Mouse (Mus musculus) kidney, postnatal 0 days (tissue): ENCODE measurements around the gene Arap2. TPM values are rescaled to one million over a fixed set of nuclear protein-coding genes. Genes with fewer than 3 reads are reported as not detected.

Source experiments
- ATAC-seq: fragments of 200-750 bp; cut with Nextera tagmentation; replicated peaks from 2 replicates; pipeline ENCODE4 v1.8.0; 2017; ENCODE audit warnings: low read depth, moderate number of reproducible peaks, moderate TSS enrichment, moderate library complexity; ENCODE audit not compliant: low FRiP score
- DNase-seq: peaks from one replicate; pipeline ENCODE4 v3.0.0-alpha.2; 2016; ENCODE audit warnings: low spot score
- H3K27ac ChIP-seq: fragments of 300-500 bp; sonication (generic); 2 replicates; pipeline ENCODE4 v1.5.1; 2014; ENCODE audit warnings: mild to moderate bottlenecking
- H3K27me3 ChIP-seq: fragments of 300-500 bp; sonication (generic); 2 replicates; pipeline ENCODE4 v1.6.1; 2014; ENCODE audit warnings: low read length, mixed read lengths; ENCODE audit not compliant: insufficient read depth
- H3K36me3 ChIP-seq: fragments of 300-500 bp; sonication (generic); 2 replicates; pipeline ENCODE4 v1.6.1; 2014; ENCODE audit warnings: low read length, mixed read lengths; ENCODE audit not compliant: insufficient read depth
- H3K4me1 ChIP-seq: fragments of 300-500 bp; sonication (generic); replicated peaks from 2 replicates; pipeline ENCODE4 v1.6.1; 2014; ENCODE audit warnings: antibody characterized with exemption, low read length, mixed read lengths; ENCODE audit not compliant: insufficient read depth
- H3K4me2 ChIP-seq: fragments of 300-500 bp; sonication (generic); 2 replicates; pipeline ENCODE4 v1.6.1; 2014; ENCODE audit warnings: mild to moderate bottlenecking, low read length, moderate library complexity, mixed read lengths
- H3K4me3 ChIP-seq: fragments of 300-500 bp; sonication (generic); replicated peaks from 2 replicates; pipeline ENCODE4 v1.5.1; 2014; ENCODE audit warnings: low read depth, low read length
- H3K9ac ChIP-seq: fragments of 300-500 bp; sonication (generic); 2 replicates; pipeline ENCODE4 v1.6.1; 2014; ENCODE audit warnings: low read depth, low read length
- H3K9me3 ChIP-seq: fragments of 300-500 bp; sonication (generic); replicated peaks from 2 replicates; pipeline ENCODE4 v1.6.1; 2016; ENCODE audit warnings: low read length, inconsistent platforms, mixed read lengths
- CTCF ChIP-seq: IDR thresholded peaks from 2 replicates; pipeline ENCODE4 v1.5.1; 2016; ENCODE audit warnings: antibody characterized with exemption, low read depth, mild to moderate bottlenecking, moderate library complexity
- WGBS: fragments of 180-500 bp; shearing (Covaris S2); extraction: QIAGEN DNeasy Blood & Tissue Kit; methylation state at CpG from one replicate; pipeline ENCODE4 v1.1.7; 2014; 5-methylcytosine and 5-hydroxymethylcytosine counted together
- polyA plus RNA-seq: library from polyadenylated mRNA; unstranded; fragments of >200 nt; fragmentation: Nextera tagmentation; extraction: Ambion mirVana; gene quantifications from 2 replicates; pipeline ENCODE4 v1.2.1, GENCODE M21; 2015

Gene Arap2
- polyA plus RNA-seq, 1 experiment from 2014 or later, result 9.5 TPM

- Histone ChIP-seq H3K27ac (no peak overlapping the region), H3K4me1 (no peaks in the 10 kb centered on the region), H3K9me3 (no peaks in the 10 kb centered on the region), H3K4me2 (no peak overlapping the region), H3K36me3 (no peaks in the 10 kb centered on the region), H3K4me3 (no peak overlapping the region), H3K9ac (no peak overlapping the region), H3K27me3 (no peaks in the 10 kb centered on the region)
- no peak for DNase-seq
- TF ChIP-seq CTCF, result no peak
- WGBS, result 88% methylated on average over 3 of the region's 3 CpGs
- ATAC-seq, result no peak
These were observed 82.8 kb downstream of the Arap2 start for GRCm38 (mm10) chr5:62683207-62683606.

- H3K4me1 ChIP-seq, result no peaks in the 10 kb centered on the region
- H3K9me3 ChIP-seq, result no peaks in the 10 kb centered on the region
- no peaks in the 10 kb centered on the region for H3K27me3 ChIP-seq
- no peak for ATAC-seq
- H3K4me2 ChIP-seq, result no peak overlapping the region
- 91% methylated on average over 7 of the region's 7 CpGs for WGBS
- no peaks in the 10 kb centered on the region for H3K36me3 ChIP-seq
- H3K9ac ChIP-seq, result no peak overlapping the region
- no peak overlapping the region for H3K4me3 ChIP-seq
- TF ChIP-seq CTCF, result no peak
- no peak for DNase-seq
- H3K27ac ChIP-seq, result no peak overlapping the region
These were observed 88.6 kb downstream of the Arap2 start for GRCm38 (mm10) chr5:62677390-62677789.

- H3K4me2 ChIP-seq, result peak overlapping the region; percentile 30
- H3K27me3 ChIP-seq, result no peaks in the 10 kb centered on the region
- H3K4me1 ChIP-seq, result no peaks in the 10 kb centered on the region
- DNase-seq (peak; percentile 53), ATAC-seq (no peak)
- TF ChIP-seq CTCF, result no peak
- no peak overlapping the region for H3K27ac ChIP-seq
- H3K9me3 ChIP-seq, result no peaks in the 10 kb centered on the region
- H3K36me3 ChIP-seq, result no peaks in the 10 kb centered on the region
- 15% methylated on average over 9 of the region's 9 CpGs for whole genome bisulfite sequencing
- H3K4me3 ChIP-seq, result no peak overlapping the region
- no peak overlapping the region for H3K9ac ChIP-seq
These were observed 93.1 kb downstream of the Arap2 start for GRCm38 (mm10) chr5:62672736-62673436.

- Histone ChIP-seq H3K36me3 (no peaks in the 10 kb centered on the region), H3K9me3 (no peaks in the 10 kb centered on the region), H3K4me2 (no peak overlapping the region), H3K4me3 (no peak overlapping the region), H3K4me1 (no peaks in the 10 kb centered on the region), H3K9ac (no peak overlapping the region), H3K27ac (no peak overlapping the region), H3K27me3 (no peaks in the 10 kb centered on the region)
- ATAC-seq (no peak), DNase-seq (no peak)
- TF ChIP-seq CTCF, result no peak
These were observed 100.6 kb downstream of the Arap2 start for GRCm38 (mm10) chr5:62665329-62665728.

GRCm38 (mm10) chr5:62664847-62665246 is 101.1 kb downstream of the Arap2 start:
- Histone ChIP-seq H3K36me3 (no peaks in the 10 kb centered on the region), H3K9ac (no peak overlapping the region), H3K9me3 (no peaks in the 10 kb centered on the region), H3K4me2 (no peak overlapping the region), H3K27ac (no peak overlapping the region), H3K27me3 (no peaks in the 10 kb centered on the region), H3K4me3 (no peak overlapping the region), H3K4me1 (no peaks in the 10 kb centered on the region)
- 89% methylated on average over 4 of the region's 4 CpGs for WGBS
- TF ChIP-seq CTCF, result no peak
- ATAC-seq (no peak), DNase-seq (no peak)

- ATAC-seq, result no peak
- no peak for TF ChIP-seq CTCF
These were observed 102.8 kb downstream of the Arap2 start for GRCm38 (mm10) chr5:62663206-62663605.

GRCm38 (mm10) chr5:62653924-62654323 is 112.0 kb downstream of the Arap2 start:
- Histone ChIP-seq H3K9me3 (no peaks in the 10 kb centered on the region), H3K9ac (no peak overlapping the region), H3K4me3 (no peak overlapping the region), H3K27me3 (no peaks in the 10 kb centered on the region), H3K27ac (no peak overlapping the region), H3K4me1 (no peaks in the 10 kb centered on the region), H3K36me3 (no peaks in the 10 kb centered on the region), H3K4me2 (no peak overlapping the region)
- TF ChIP-seq CTCF, result no peak
- WGBS, result 61% methylated on average over 5 of the region's 5 CpGs
- DNase-seq (no peak), ATAC-seq (no peak)

More at GRCm38 (mm10) chr5:62663206-62663605, 102.8 kb downstream of the Arap2 start:
- 76% methylated on average over 1 of the region's 1 CpGs for WGBS
- Histone ChIP-seq H3K36me3 (no peaks in the 10 kb centered on the region), H3K9ac (no peak overlapping the region), H3K4me2 (no peak overlapping the region), H3K4me1 (no peaks in the 10 kb centered on the region), H3K9me3 (no peaks in the 10 kb centered on the region), H3K27ac (no peak overlapping the region), H3K27me3 (no peaks in the 10 kb centered on the region), H3K4me3 (no peak overlapping the region)
- DNase-seq, result no peak
